Mouse (Mus musculus): ENCODE data around the gene Gpa33.
"Not testable (repeated sequence)": the region's sequence is repeated elsewhere in the genome, so short reads cannot be mapped to it uniquely, and the experiment has no call there.

Gpa33 gene

DNA sequence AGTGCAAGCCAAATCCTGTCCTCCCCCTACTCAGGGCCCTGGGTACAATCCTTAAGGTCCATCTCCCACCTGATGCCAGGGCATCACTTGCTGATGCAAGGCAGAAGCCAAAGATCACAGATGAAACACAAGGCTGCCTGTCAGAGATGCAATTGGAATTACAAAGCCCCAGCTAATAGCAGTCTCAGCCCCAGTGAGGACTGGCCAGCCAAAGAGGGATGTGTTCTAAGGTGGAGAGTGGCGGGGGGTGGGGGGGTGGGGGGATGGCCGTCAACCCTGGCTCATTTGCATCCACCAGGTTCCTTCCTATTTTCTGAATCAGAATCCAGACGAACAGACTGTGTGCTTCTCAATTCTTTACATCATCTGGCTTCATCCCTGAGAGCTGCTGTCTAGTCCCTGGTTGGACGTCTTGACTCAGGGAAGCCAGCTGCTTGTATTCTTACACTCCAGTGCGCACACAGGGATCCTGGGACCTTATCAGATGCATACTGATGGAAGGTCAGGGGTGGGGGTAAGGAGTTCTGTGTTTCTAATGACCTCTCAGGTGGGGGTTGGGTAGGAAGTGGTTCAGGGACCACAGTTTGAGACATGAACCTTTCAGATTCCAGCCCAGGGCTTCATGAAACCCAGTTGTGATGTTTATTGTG is 5.2 kb downstream of the Gpa33 start:
- no peak for DNase-seq

DNA sequence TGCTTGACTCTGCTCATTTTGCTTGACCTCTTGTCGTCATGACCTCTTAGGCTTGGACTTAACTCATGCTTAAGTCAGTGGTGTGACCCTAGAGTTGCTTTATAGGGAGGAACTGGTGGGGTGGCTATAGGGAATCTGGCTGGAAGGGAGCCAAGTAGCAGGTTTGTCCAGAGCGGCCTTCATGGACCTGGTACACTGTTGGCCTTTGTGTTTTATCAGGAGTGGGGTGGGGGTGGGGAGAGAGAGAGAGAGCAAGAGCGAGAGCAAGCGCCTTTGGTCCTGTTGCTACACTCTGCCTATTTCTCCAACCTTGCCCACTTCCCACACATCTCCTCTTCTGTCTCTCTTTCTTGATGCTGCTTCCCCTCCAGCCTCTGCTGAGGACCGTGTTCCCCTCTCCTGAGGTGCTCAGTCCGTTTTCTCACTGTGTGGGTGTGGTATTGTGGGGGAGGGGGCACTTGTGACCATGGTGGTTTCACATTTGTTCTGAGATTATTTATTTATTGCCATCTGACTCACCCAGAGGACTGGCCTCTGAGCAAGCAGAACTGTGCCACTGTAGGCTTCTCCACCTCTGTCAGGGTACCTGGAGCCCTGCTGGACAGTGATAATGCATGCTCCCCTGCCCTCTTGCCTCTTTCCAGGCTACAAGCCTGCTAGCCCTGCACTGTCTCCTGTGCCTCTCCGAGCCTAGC is 7.4 kb downstream of the Gpa33 start:
- DNase-seq, result peak; percentile 7

GRCm38 (mm10) chr1:166138136-166138535 is 8.1 kb downstream of the Gpa33 start:
- DNase-seq, result peak; percentile 64

DNA sequence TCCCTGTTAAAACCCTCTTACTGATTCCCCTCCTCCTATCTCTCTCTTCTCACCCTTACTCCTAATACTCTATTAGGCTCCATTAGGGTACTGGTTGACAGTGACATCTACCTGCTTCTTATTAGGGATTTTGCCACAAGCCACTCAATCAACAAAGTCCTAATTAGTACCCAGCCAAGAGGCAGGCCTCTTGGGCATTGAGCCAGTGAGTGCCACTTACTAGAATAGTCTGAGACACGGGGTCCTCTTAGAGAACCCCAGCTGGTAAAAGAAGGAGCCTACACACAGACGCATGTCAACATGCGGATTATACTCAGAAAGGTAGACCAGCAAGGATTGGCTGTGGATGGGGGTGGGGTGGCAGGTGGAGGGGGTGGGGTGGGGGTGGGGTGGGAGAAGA is 9.1 kb downstream of the Gpa33 start:
- no peak for DNase-seq

- DNase-seq, result no peak
These were observed 9.7 kb downstream of the Gpa33 start for GRCm38 (mm10) chr1:166139620-166140184.

GRCm38 (mm10) chr1:166141868-166142267 is 11.8 kb downstream of the Gpa33 start:
- DNase-seq, result not testable (repeated sequence)

DNA sequence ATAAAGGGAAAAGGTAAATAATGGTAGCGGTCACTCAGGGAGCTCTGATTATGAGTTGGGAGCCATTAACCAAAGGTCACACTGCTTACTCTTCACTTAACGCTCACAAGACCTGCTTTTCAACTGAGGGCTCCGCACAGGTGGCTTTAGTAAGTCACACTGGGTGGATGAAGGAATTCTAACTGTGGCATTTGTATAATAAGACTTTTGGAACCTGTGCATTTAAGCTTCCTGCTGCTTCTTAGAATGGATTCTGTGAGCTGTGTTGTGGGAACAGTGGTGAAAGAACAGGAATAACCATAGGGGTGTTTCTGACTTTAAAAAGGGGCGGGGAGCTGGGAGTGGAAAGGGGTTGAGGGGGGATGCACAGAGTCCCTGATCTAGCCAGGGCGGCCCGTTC is 12.3 kb downstream of the Gpa33 start:
- DNase-seq, result no peak

DNA sequence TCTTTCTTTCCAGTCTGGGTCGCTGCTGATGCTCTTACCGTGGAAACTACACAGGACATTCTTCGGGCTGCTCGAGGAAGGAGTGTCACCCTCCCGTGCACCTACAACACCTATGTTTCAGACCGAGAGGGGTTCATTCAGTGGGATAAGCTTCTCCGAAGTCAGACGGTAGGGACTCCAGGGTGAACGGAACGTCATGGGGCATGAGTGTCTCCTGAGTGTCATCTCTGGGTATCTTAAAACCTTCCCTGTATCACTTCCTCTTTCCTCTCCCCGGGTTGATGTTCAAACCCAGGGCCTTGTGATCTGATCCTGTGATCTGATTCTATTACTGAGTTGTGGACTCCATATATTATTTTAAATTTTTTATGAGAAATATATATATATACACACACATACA is 16.6 kb downstream of the Gpa33 start:
- no peak for DNase-seq

- DNase-seq, result no peak
These were observed 17.6 kb downstream of the Gpa33 start for GRCm38 (mm10) chr1:166147657-166148056.

DNA sequence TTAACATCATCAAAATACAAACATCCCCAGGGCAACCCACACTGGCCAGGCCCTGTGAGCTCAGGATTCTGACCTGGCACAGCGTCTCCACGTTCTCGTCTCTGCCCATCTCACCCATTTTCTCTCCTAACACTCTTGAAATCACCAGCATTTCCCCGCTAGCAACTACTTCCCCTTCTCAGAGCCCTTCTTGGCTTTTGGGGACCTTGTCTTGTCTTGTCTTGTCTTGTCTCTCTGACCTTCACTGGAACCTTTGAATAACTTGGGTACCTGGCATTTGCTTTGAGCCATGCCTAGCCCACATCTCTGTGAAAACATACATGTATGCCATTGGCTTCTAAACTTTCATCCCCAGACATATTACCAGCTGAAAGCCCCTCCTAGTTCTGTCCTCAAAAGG is 19.4 kb downstream of the Gpa33 start:
- DNase-seq, result no peak

GRCm38 (mm10) chr1:166150035-166150434 is 20.0 kb downstream of the Gpa33 start:
- DNase-seq, result no peak

DNA sequence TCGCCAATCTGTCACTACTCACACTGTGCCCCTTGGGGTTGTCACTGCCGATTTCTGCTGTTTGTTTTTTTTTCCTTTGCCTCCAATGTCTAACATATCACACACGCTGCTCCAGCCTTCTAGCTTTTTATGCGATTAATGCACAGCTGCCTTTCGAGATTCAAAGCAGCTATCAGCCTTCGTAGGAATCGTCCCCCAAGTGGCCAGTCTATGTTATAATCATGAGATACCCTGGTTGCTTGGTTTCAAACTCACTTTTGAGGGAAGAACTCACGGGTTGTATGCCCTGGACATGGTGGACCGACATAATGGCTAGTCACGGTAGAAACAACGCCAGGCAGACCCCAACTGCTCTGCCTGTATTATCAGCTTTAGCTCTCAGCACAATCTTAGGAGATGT is 21.3 kb downstream of the Gpa33 start:
- DNase-seq, result peak; percentile 8

GRCm38 (mm10) chr1:166152034-166152433 is 22.0 kb downstream of the Gpa33 start:
- DNase-seq, result no peak

- peak; percentile 92 for DNase-seq
These were observed 23.5 kb downstream of the Gpa33 start for GRCm38 (mm10) chr1:166153351-166154120.

GRCm38 (mm10) chr1:166154162-166155112 is 24.4 kb downstream of the Gpa33 start:
- peak; percentile 79 for DNase-seq

DNA sequence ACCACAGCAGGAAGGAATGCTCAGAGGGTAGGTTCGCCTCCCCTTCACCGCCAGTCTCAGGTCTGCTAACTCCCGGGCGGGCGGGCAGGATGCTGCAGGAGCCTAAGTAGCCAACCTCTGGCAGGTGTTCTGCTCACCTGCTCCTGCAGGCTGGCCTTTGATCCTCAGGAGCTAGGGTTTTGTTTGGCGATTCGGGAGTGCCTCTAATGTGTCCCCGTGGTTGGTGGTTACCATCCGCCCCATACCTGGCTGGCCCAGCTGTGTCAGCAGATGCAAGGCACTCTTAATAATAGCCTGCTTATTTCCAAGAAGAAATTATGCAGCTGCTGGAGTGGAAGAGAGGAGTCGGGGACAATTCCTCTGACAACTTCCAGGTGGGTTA is 25.1 kb downstream of the Gpa33 start:
- DNase-seq, result no peak

- DNase-seq, result no peak
These were observed 27.7 kb downstream of the Gpa33 start for GRCm38 (mm10) chr1:166157712-166158111.

- DNase-seq, result no peak
These were observed 28.6 kb downstream of the Gpa33 start for GRCm38 (mm10) chr1:166158664-166159063.

- no peak for DNase-seq
These were observed 30.1 kb downstream of the Gpa33 start for GRCm38 (mm10) chr1:166160111-166160510.

DNA sequence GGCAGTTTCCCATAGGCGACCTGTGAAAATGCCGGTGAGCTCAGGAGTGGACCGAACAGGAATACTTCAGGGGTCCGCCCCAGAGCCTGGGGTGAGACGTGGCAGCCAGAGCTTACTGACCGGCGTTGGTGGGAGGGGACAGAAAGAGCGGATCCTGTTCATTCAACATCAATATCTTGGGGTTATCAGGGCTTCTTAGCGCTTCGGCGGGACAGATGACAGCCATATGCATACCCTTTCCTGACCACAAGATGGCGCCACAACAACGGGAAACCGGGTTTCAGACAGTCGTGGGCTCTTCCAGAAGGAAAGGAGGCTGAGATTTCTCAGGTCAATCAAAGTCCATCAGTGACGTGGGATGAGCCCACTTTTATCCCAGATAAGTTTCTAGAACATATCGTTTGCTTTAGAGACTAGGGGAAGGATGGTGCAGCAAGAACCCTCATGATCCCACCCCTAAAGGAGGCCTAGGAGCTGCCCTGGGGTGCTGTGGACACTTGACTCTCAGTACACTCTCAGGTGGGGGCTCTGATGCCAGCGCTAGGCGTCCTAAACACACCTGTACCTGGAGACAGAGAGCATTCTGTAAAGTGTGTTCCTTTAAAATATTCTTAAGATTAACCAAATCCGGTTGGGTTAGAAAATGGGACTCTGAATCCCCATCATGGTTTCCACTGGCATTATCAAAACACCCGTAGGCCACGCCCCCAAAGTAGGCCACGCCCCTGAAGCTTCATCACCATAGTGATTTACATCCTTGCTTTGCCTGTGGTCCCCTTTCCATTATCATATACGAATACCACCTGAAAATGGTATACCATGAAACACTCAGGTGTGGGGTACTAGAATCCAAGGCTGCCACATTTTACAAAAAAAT is 30.8 kb downstream of the Gpa33 start:
- DNase-seq, result peak; percentile 80

- DNase-seq, result no peak
These were observed 34.5 kb downstream of the Gpa33 start for GRCm38 (mm10) chr1:166164580-166164979.

Measured in lung, postnatal 10 days (tissue).